Mouse (Mus musculus) left cerebral cortex, adult 11 months (tissue): Measurements from ENCODE around the gene Sh2d1b2.

Experiments
- DNase-seq: peaks from one replicate; pipeline ENCODE4 v3.0.0; 2022; ENCODE audit warnings: low spot score

Sh2d1b2 gene

DNA sequence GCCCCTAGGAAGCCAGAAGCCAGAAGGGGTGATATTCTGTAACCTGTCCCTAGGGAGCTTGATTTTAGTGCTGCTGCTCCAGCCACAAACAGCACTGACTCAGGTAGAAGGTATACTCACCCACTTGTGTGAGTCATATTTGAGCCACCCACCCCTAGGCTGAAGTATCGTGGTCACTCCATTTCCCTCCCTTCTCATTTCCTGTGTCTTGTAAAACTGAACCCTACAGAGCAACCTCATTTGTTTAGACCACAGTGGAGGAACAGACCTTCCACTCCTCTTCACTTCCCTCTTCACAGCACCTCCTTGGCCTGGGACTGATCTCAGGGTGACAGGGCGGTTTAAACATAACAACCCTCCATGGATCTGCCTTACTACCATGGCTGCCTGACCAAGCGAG, 44.5 kb downstream of the Sh2d1b2 start, which contains the start of gene Sh2d1b1:
TSS of gene Sh2d1b1 (plus strand) at position 305 of the 400 bp plus-strand sequence.
- DNase-seq, result no peak

DNA sequence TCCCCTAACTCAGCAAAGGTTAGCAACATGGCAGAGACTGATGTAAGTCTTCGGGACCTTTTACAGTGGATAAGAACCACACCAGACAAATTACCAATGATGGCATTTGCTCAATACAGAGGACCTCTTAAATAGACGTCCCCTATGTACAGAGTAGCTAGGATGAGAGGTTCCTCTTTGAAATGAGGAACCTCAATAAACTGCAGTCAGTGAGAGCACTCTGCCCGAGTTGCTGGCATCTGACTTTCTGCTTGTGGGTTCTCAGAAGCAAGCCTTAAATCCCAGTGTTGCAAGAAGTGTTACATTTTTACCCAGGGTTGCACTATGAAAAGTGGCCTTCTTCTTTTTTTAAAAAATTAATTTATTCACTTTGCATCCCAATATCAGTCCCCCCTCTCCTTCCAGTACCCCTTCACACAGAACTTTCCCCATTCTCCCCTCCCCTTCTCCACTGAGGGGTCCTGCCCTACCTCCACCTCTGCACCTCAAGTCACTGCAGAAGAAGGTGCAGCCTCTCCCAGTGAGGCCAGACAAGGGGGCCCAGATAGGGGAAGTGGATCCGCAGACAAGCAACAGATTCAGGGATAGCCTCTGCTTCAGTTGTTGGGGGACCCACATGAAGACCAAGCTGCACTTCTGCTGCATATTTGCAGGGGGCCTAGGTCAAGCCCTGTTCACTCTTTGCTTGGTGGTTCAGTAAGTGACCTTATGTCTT, 50.0 kb downstream of the Sh2d1b2 start:
- no peak for DNase-seq

DNA sequence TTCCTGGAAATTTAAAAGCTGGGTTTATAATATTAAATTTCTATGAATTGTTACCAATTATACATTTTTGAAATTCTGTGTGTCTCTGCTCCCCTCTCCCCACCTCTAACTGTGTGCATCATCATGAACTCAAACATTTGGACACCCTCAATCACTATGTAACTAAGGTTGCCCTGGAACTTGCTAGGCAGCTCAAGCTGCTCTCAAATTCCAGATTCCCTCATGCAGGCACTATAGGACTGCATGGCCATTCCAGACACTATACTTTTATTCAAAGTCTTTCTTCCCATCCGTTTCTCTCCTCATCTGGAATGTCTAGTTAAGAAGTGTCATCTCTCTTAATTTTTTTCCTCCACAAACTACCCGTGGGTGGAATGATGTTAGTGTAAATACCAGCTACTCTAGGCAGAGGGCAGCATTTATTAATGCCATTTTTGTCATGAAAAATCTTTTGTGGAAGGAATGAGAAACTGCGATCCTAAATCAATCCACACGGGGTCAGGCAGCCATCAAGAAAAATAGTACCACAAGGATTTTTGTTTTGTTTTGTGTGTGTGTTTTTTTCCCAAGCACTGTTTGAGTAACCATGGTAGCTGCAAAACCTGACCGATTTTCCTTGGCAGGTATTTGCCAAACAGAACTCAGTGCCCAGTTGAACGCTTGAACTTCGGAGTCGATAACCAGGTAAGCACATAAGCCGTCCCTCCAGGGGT, 59.8 kb downstream of the Sh2d1b2 start:
- DNase-seq, result peak; percentile 61

- no peak for DNase-seq
Observed at GRCm38 (mm10) chr1:170293257-170293656, 60.7 kb downstream of the Sh2d1b2 start.

- DNase-seq, result no peak
Observed at GRCm38 (mm10) chr1:170294786-170295570, 62.4 kb downstream of the Sh2d1b2 start.

DNA sequence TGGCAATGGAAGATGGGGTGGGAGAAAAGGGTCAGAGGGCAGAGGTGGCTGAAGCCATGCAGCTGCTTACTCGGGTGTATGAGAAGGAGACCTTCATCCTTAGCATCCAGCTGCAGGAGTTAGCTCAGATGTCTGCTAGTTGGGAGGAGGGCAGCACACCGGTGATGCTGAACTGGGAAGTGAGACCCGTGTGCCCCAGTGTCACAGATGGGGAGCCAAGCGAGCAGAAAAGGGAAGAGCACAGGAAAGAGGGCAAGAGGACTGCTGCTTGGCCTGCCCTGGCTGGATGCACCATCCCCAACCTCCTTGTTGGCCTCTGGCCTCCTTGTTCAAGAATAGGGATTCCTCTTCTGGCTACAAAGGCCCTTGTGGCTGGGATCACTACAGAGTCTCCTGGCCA, 66.9 kb downstream of the Sh2d1b2 start:
- no peak for DNase-seq

GRCm38 (mm10) chr1:170301686-170302085, 69.1 kb downstream of the Sh2d1b2 start:
- DNase-seq, result no peak

GRCm38 (mm10) chr1:170302456-170302855, 69.9 kb downstream of the Sh2d1b2 start:
- no peak for DNase-seq

DNA sequence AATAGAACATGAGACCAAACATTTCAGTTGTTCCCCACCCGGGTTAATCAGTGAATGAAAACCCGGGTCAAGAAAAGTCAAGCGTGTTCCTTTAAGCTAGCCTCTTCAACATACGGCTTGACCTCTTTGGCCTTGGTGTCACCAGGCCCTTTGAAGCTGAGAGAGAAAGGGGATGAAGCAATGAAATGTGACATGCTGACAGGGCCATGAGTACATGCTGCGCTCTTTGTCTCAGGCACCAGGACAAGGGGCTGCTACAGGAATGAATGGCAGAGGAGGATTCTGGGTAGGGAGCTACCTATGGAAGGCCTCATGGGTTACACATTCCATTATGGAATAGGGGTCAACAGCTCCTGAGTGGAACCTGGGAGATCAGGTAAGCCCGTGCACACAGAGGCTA, 70.6 kb downstream of the Sh2d1b2 start:
- no peak for DNase-seq
